Mouse (Mus musculus): ENCODE results near the gene Hk3.

The Hk3 gene

GRCm38 (mm10) chr13:55004646-55005045 is 16.5 kb downstream of the Hk3 start:
- in situ Hi-C loops (cut with MboI; ENCODE audit: low sequenced_read_pairs): no loop called here

GRCm38 (mm10) chr13:55002090-55002489 is 19.1 kb downstream of the Hk3 start:
- in situ Hi-C loops (cut with MboI; ENCODE audit: low sequenced_read_pairs): no loop called here

GRCm38 (mm10) chr13:55000433-55000832 is 20.8 kb downstream of the Hk3 start:
- in situ Hi-C loops (cut with MboI; ENCODE audit: low sequenced_read_pairs): no loop called here

DNA sequence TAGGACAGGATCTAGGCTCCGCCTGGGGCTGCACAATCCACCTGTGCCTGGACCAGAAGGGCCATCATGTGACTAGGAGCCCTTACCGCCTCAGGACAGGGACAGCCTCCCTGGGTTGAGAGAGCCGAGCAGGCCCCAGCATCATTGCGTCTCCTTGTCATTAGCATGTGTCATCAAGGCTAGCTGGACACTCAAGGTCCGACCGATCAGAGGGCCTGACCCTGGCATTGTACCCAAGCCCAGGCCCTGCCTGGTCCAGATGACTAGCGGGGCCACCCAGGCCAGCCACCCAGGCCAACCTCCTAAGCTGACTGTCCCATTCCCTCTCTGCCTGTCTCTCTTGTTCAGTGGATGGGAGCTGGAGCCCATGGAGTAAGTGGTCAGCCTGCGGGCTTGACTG is 23.6 kb downstream of the Hk3 start:
- in situ Hi-C loops (cut with MboI; ENCODE audit: low sequenced_read_pairs): no loop called here

DNA sequence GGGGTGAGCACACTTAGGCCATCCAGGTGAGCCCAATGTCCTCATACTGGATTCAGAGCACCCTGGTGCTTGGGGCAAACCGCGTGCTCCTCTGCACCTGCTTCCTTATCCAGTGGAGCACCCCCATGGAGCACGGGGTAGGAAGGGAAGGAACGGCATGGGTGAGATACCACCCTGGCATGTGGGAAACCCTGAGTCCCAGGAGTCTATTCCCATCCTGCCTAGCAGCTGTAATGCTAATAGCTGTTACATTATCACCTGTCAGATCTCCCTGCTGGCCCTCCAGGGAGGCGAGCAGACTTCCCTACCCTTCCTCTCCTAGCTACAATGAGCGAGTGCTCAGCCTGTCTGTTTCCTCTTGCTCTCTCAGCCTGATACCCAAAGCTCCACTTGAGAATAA is 26.0 kb downstream of the Hk3 start:
- in situ Hi-C loops (cut with MboI; ENCODE audit: low sequenced_read_pairs): no loop called here

- in situ Hi-C loops (cut with MboI; ENCODE audit: low sequenced_read_pairs): no loop called here
Observed at GRCm38 (mm10) chr13:54994576-54994975, 26.6 kb downstream of the Hk3 start.

GRCm38 (mm10) chr13:54992215-54992614 is 29.0 kb downstream of the Hk3 start:
- in situ Hi-C loops (cut with MboI; ENCODE audit: low sequenced_read_pairs): no loop called here

GRCm38 (mm10) chr13:54988181-54988760 is 32.9 kb downstream of the Hk3 start:
- in situ Hi-C loops (cut with MboI; ENCODE audit: low sequenced_read_pairs): no loop called here

DNA sequence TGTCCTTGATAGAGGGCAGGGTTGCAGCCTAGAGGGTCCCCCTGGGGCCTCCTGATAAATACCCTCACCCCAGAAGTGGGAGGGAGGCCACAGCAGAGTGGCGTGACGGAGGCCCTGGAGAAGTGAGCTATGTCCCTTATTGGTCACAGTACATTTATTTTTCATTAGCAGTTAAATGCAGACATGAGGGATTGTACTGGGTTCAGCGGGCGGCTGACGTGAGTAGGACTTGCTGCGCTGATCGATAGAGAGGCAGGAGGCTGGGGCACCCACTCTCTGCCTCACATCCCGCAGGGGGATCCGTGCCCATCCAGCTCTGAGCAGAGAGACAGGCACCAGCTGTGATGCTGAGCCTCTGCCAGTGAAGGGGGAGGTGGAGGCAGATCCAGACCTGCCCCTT is 33.8 kb downstream of the Hk3 start:
- in situ Hi-C loops (cut with MboI; ENCODE audit: low sequenced_read_pairs): no loop called here

GRCm38 (mm10) chr13:54983614-54984013 is 37.6 kb downstream of the Hk3 start:
- in situ Hi-C loops (cut with MboI; ENCODE audit: low sequenced_read_pairs): no loop called here

- in situ Hi-C loops (cut with MboI; ENCODE audit: low sequenced_read_pairs): no loop called here
Observed at GRCm38 (mm10) chr13:54983001-54983400, 38.2 kb downstream of the Hk3 start.

DNA sequence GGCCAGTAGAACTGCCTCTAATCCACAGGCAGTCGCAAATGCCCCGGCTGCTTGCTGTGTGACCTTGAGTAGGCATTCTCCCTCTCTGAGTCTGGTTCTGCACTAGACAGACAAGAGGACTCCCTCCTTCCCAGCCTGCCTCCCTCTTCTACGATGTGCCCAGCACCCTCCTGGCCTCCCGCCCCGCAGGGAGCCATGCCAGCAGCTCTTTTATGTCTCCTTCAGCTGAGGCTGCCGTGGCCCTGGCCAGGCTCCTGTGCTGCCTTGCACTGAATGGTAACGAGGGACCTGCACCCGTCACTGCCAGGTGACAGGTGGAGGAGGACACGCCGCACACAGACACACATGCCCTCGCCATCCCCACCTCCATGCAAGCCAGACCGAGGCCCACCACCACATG is 40.2 kb downstream of the Hk3 start:
- in situ Hi-C loops (cut with MboI; ENCODE audit: low sequenced_read_pairs): no loop called here

GRCm38 (mm10) chr13:54978804-54979203 is 42.4 kb downstream of the Hk3 start:
- in situ Hi-C loops (cut with MboI; ENCODE audit: low sequenced_read_pairs): no loop called here

- in situ Hi-C loops (cut with MboI; ENCODE audit: low sequenced_read_pairs): no loop called here
Observed at GRCm38 (mm10) chr13:54975546-54975945, 45.6 kb downstream of the Hk3 start.

- in situ Hi-C loops (cut with MboI; ENCODE audit: low sequenced_read_pairs): no loop called here
Observed at GRCm38 (mm10) chr13:54970521-54971247, 50.5 kb downstream of the Hk3 start.

DNA sequence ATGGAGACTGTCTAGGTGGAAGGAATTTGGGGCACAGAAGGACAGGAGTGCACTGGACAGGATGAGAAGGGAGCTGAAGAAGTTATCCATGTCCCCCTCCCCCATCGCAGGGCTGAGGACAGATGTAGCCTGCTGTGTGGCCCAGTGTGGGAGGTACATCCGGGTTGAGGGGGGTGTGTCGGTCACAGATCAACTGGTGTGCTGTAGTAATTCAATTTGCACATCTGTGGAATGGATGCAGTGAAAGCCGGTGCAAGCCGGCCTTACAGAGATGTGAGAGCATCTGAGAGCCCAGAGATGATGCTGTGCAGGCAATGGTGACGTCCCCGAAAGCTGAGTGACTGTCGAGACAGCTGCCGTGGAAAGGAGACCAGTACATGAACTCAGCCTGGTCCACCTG is 51.7 kb downstream of the Hk3 start:
- in situ Hi-C loops (cut with MboI; ENCODE audit: low sequenced_read_pairs): loop anchor here (10.0 kb wide), 1 partner anchor 175 kb away; no protein-coding TSS in a partner anchor

DNA sequence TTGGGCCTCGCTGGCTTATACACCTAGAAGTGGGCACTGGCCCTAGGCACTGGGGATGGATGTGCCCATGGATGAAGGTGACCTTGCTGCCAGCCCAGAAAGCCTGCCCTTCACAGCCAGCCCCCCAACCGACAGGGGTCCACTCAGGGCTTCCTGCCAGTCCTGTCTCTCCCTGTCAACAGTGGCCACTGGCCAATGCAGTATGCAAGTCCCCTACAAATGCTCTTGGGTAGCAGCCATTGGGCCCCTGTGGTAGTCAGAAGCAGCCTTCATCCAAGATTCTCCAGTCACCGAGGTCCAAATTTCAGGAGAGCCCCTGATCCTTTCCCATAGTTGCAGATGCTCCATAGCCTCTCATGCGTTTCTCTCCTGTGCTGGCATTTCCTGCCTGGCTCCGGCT is 52.5 kb downstream of the Hk3 start:
- in situ Hi-C loops (cut with MboI; ENCODE audit: low sequenced_read_pairs): loop anchor here (10.0 kb wide), 1 partner anchor 174 kb away; no protein-coding TSS in a partner anchor

GRCm38 (mm10) chr13:54967501-54967900 is 53.7 kb downstream of the Hk3 start:
- in situ Hi-C loops (cut with MboI; ENCODE audit: low sequenced_read_pairs): loop anchor here (10.0 kb wide), 1 partner anchor 173 kb away; no protein-coding TSS in a partner anchor

- in situ Hi-C loops (cut with MboI; ENCODE audit: low sequenced_read_pairs): loop anchor here (10.0 kb wide), 1 partner anchor 170 kb away; no protein-coding TSS in a partner anchor
Observed at GRCm38 (mm10) chr13:54965256-54965655, 55.9 kb downstream of the Hk3 start.

- in situ Hi-C loops (cut with MboI; ENCODE audit: low sequenced_read_pairs): loop anchor here (10.0 kb wide), 1 partner anchor 166 kb away; no protein-coding TSS in a partner anchor
Observed at GRCm38 (mm10) chr13:54960491-54960890, 60.7 kb downstream of the Hk3 start.

DNA sequence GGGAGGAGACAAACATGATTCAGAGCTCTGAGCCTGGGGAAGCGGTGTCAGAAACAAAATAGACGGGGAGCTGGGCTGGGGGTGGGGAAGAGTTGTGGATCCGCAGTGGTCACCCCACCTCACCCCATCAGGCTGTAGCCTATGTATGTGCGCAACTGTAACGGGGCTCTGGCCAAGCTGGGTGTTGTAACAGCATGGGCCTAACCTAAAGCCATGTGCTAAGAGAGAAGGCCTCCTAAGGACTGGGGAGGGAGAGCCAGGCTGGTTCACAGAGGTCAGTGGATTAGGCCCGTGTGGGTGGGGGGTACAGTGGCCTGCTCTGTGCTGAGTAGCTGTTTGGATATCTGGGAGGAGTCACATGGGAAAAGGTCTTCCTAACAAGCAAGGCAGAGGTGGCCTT is 61.3 kb downstream of the Hk3 start:
- in situ Hi-C loops (cut with MboI; ENCODE audit: low sequenced_read_pairs): loop anchor here (10.0 kb wide), 1 partner anchor 165 kb away; no protein-coding TSS in a partner anchor

- in situ Hi-C loops (cut with MboI; ENCODE audit: low sequenced_read_pairs): no loop called here
Observed at GRCm38 (mm10) chr13:54959059-54959701, 62.0 kb downstream of the Hk3 start.
